Mouse (Mus musculus) kidney, adult 10 weeks (tissue): Measurements from ENCODE around the gene Enpep. TPM values are rescaled to one million over a fixed set of nuclear protein-coding genes. Genes with fewer than 3 reads are reported as not detected.

Experiments used
- polyA plus RNA-seq: library from polyadenylated mRNA; stranded (reverse); fragments of 350-450 nt; fragmentation: Illumina TruSeq; extraction: RNeasy Lipid Tissue Mini Kit (QIAGEN cat#74804); gene quantifications from one replicate; pipeline ENCODE4 v1.2.3, GENCODE M21; 2014; ENCODE audit warnings: low read depth, low replicate concordance

Gene Enpep
- polyA plus RNA-seq = 125 TPM

GRCm38 (mm10) chr3:129332586-129332985 is at the start of gene Enpep:
Gene Enpep (minus strand): TSS chr3:129332720.

Other genes starting within 250 kb of the Enpep start
- 5.5 TPM for gene Pitx2, start 132.8 kb downstream of the Enpep start, polyA plus RNA-seq
- 84.1 TPM for gene Elovl6, start 199.6 kb upstream of the Enpep start, polyA plus RNA-seq